Mouse (Mus musculus): Measurements from ENCODE around the gene Sh2d3c. TPM values are rescaled to one million over a fixed set of nuclear protein-coding genes. Genes with fewer than 3 reads are reported as not detected.

Gene Sh2d3c
- polyA plus RNA-seq, 1 experiment = 51.8 TPM

GRCm38 (mm10) chr2:32758503-32758902 is 37.6 kb downstream of the Sh2d3c start:
- WGBS = 93% methylated on average over 8 of the region's 8 CpGs
- no peak overlapping the region for H3K4me3 ChIP-seq (replicated peaks; ENCODE audit: control insufficient read depth, low read depth, low read length)
- TF ChIP-seq CTCF (IDR thresholded peaks at IDR 0.05; ENCODE audit: control insufficient read depth, insufficient read depth, low read length) (no peak), POLR2A (IDR thresholded peaks at IDR 0.05; ENCODE audit: borderline replicate concordance, control insufficient read depth, low read depth, low read length) (no peak)
- no peak overlapping the region for H3K27ac ChIP-seq (ENCODE audit: control insufficient read depth, insufficient read depth, low read depth, low read length, poor library complexity)
- H3K4me1 ChIP-seq (ENCODE audit: control insufficient read depth, insufficient read depth, low read length) = no peaks in the 10 kb centered on the region

- H3K4me3 ChIP-seq (replicated peaks; ENCODE audit: control insufficient read depth, low read depth, low read length) = no peak overlapping the region
- WGBS = 88% methylated on average over 2 of the region's 2 CpGs
- TF ChIP-seq POLR2A (IDR thresholded peaks at IDR 0.05; ENCODE audit: borderline replicate concordance, control insufficient read depth, low read depth, low read length) (no peak), CTCF (IDR thresholded peaks at IDR 0.05; ENCODE audit: control insufficient read depth, insufficient read depth, low read length) (no peak)
- H3K27ac ChIP-seq (ENCODE audit: control insufficient read depth, insufficient read depth, low read depth, low read length, poor library complexity) = no peak overlapping the region
- H3K4me1 ChIP-seq (ENCODE audit: control insufficient read depth, insufficient read depth, low read length) = no peaks in the 10 kb centered on the region
These were observed 38.1 kb downstream of the Sh2d3c start for GRCm38 (mm10) chr2:32759001-32759400.

GRCm38 (mm10) chr2:32761361-32761760 is 40.5 kb downstream of the Sh2d3c start:
- H3K27ac ChIP-seq (ENCODE audit: control insufficient read depth, insufficient read depth, low read depth, low read length, poor library complexity) = no peak overlapping the region
- H3K4me3 ChIP-seq (replicated peaks; ENCODE audit: control insufficient read depth, low read depth, low read length) = no peak overlapping the region
- no peak for TF ChIP-seq CTCF (IDR thresholded peaks at IDR 0.05; ENCODE audit: control insufficient read depth, insufficient read depth, low read length)
- TF ChIP-seq POLR2A (IDR thresholded peaks at IDR 0.05; ENCODE audit: borderline replicate concordance, control insufficient read depth, low read depth, low read length) = no peak
- H3K4me1 ChIP-seq (ENCODE audit: control insufficient read depth, insufficient read depth, low read length) = no peaks in the 10 kb centered on the region
- 88% methylated on average over 14 of the region's 14 CpGs for WGBS

GRCm38 (mm10) chr2:32761859-32762258 is 41.0 kb downstream of the Sh2d3c start:
- WGBS = 85% methylated on average over 4 of the region's 4 CpGs
- Histone ChIP-seq H3K4me3 (replicated peaks; ENCODE audit: control insufficient read depth, low read depth, low read length) (no peak overlapping the region), H3K27ac (ENCODE audit: control insufficient read depth, insufficient read depth, low read depth, low read length, poor library complexity) (no peak overlapping the region), H3K4me1 (ENCODE audit: control insufficient read depth, insufficient read depth, low read length) (no peaks in the 10 kb centered on the region)
- TF ChIP-seq CTCF (IDR thresholded peaks at IDR 0.05; ENCODE audit: control insufficient read depth, insufficient read depth, low read length) (no peak), POLR2A (IDR thresholded peaks at IDR 0.05; ENCODE audit: borderline replicate concordance, control insufficient read depth, low read depth, low read length) (no peak)

GRCm38 (mm10) chr2:32763353-32763752 is 42.5 kb downstream of the Sh2d3c start:
- Histone ChIP-seq H3K27ac (ENCODE audit: control insufficient read depth, insufficient read depth, low read depth, low read length, poor library complexity) (no peak overlapping the region), H3K4me3 (replicated peaks; ENCODE audit: control insufficient read depth, low read depth, low read length) (no peak overlapping the region), H3K4me1 (ENCODE audit: control insufficient read depth, insufficient read depth, low read length) (no peaks in the 10 kb centered on the region)
- 66% methylated on average over 3 of the region's 3 CpGs for WGBS
- TF ChIP-seq POLR2A (IDR thresholded peaks at IDR 0.05; ENCODE audit: borderline replicate concordance, control insufficient read depth, low read depth, low read length) (no peak), CTCF (IDR thresholded peaks at IDR 0.05; ENCODE audit: control insufficient read depth, insufficient read depth, low read length) (peak; percentile 24; the same call in 1 of the 2 replicates)

GRCm38 (mm10) chr2:32767241-32767640 is 46.4 kb downstream of the Sh2d3c start:
- 70% methylated on average over 12 of the region's 12 CpGs for WGBS
- TF ChIP-seq CTCF (IDR thresholded peaks at IDR 0.05; ENCODE audit: control insufficient read depth, insufficient read depth, low read length) (no peak), POLR2A (IDR thresholded peaks at IDR 0.05; ENCODE audit: borderline replicate concordance, control insufficient read depth, low read depth, low read length) (no peak)
- no peak overlapping the region for H3K27ac ChIP-seq (ENCODE audit: control insufficient read depth, insufficient read depth, low read depth, low read length, poor library complexity)
- no peaks in the 10 kb centered on the region for H3K4me1 ChIP-seq (ENCODE audit: control insufficient read depth, insufficient read depth, low read length)
- no peak overlapping the region for H3K4me3 ChIP-seq (replicated peaks; ENCODE audit: control insufficient read depth, low read depth, low read length)

- H3K4me1 ChIP-seq (ENCODE audit: control insufficient read depth, insufficient read depth, low read length) = no peaks in the 10 kb centered on the region
- TF ChIP-seq CTCF (IDR thresholded peaks at IDR 0.05; ENCODE audit: control insufficient read depth, insufficient read depth, low read length) (no peak), POLR2A (IDR thresholded peaks at IDR 0.05; ENCODE audit: borderline replicate concordance, control insufficient read depth, low read depth, low read length) (no peak)
- no peak overlapping the region; the same call in 1 of the 2 replicates for H3K27ac ChIP-seq (ENCODE audit: control insufficient read depth, insufficient read depth, low read depth, low read length, poor library complexity)
- no peak overlapping the region for H3K4me3 ChIP-seq (replicated peaks; ENCODE audit: control insufficient read depth, low read depth, low read length)
- WGBS = 58% methylated on average over 19 of the region's 19 CpGs
These were observed 47.9 kb downstream of the Sh2d3c start for GRCm38 (mm10) chr2:32768661-32769285.

GRCm38 (mm10) chr2:32769327-32770085 is 48.7 kb downstream of the Sh2d3c start:
- TF ChIP-seq CTCF (IDR thresholded peaks at IDR 0.05; ENCODE audit: control insufficient read depth, insufficient read depth, low read length) (no peak), POLR2A (IDR thresholded peaks at IDR 0.05; ENCODE audit: borderline replicate concordance, control insufficient read depth, low read depth, low read length) (no peak)
- no peak overlapping the region for H3K27ac ChIP-seq (ENCODE audit: control insufficient read depth, insufficient read depth, low read depth, low read length, poor library complexity)
- 87% methylated on average over 5 of the region's 5 CpGs for WGBS
- H3K4me1 ChIP-seq (ENCODE audit: control insufficient read depth, insufficient read depth, low read length) = no peaks in the 10 kb centered on the region
- H3K4me3 ChIP-seq (replicated peaks; ENCODE audit: control insufficient read depth, low read depth, low read length) = no peak overlapping the region

Data from bone marrow, adult 2 months (tissue).